ENCODE assay signal across 13 mouse cellular contexts in genomic region chr9:103715352-103715751, GRCm38 (mm10).
"Had no signal": no experiment of that assay in that cellular context is flagged by ENCODE, and none has a peak within 500 bp of the region (broad histone marks: within the 10 kb centered on the region; RNA-seq: fewer than 3 reads in every experiment).

No protein-coding gene starts in this region.

- H3K27me3 ChIP-seq: intestine, embryonic 15.5 days; limb, embryonic 12.5 days; limb, embryonic 15.5 days; liver, embryonic 13.5 days; midbrain, embryonic 12.5 days had no signal

- ATAC-seq: intestine, embryonic 15.5 days; midbrain, embryonic 16.5 days had no signal

- H3K4me3 ChIP-seq: intestine, embryonic 15.5 days; limb, embryonic 12.5 days; limb, embryonic 15.5 days; liver, embryonic 13.5 days; midbrain, embryonic 12.5 days had no signal

- DNase-seq: left cerebral cortex, postnatal 4 days; liver, embryonic 13.5 days; lung, adult 2 months; lung, postnatal 14 days; lung, postnatal 4 days; thymus, adult 18-20 months; thymus, postnatal 36 days had no signal

- H3K9ac ChIP-seq: intestine, embryonic 15.5 days; limb, embryonic 12.5 days; limb, embryonic 15.5 days; liver, embryonic 13.5 days; midbrain, embryonic 12.5 days had no signal

- H3K4me1 ChIP-seq: intestine, embryonic 15.5 days; limb, embryonic 12.5 days; limb, embryonic 15.5 days; liver, embryonic 13.5 days had no signal

- H3K36me3 ChIP-seq: intestine, embryonic 15.5 days; limb, embryonic 12.5 days; limb, embryonic 15.5 days; liver, embryonic 13.5 days; midbrain, embryonic 12.5 days had no signal

- H3K27ac ChIP-seq: intestine, embryonic 15.5 days; kidney, postnatal 0 days; limb, embryonic 12.5 days; limb, embryonic 15.5 days; liver, embryonic 13.5 days; midbrain, embryonic 12.5 days had no signal

- H3K9me3 ChIP-seq: intestine, embryonic 15.5 days; limb, embryonic 12.5 days; limb, embryonic 15.5 days; liver, embryonic 13.5 days; midbrain, embryonic 12.5 days had no signal

- H3K4me2 ChIP-seq: intestine, embryonic 15.5 days; limb, embryonic 12.5 days; limb, embryonic 15.5 days; liver, embryonic 13.5 days; midbrain, embryonic 12.5 days had no signal
